Mouse (Mus musculus) brain, adult 2 months (tissue): Measurements from ENCODE around the gene Ampd2.
A peak's percentile ranks its signal among the peaks of the same experiment; 100 is the strongest.

Source experiments
- DNase-seq: peaks from one replicate; pipeline ENCODE4 v3.0.0; 2011; ENCODE audit warnings: low read depth, low spot score

Ampd2 gene

GRCm38 (mm10) chr3:108069231-108069870 is 17.1 kb downstream of the Ampd2 start:
- DNase-seq, result no peak

GRCm38 (mm10) chr3:108068826-108069225 is 17.6 kb downstream of the Ampd2 start:
- DNase-seq, result no peak

GRCm38 (mm10) chr3:108067370-108067934 is 19.0 kb downstream of the Ampd2 start:
- DNase-seq, result no peak

- no peak for DNase-seq
Observed at GRCm38 (mm10) chr3:108065551-108065950, 20.9 kb downstream of the Ampd2 start.

GRCm38 (mm10) chr3:108064672-108065071 is 21.8 kb downstream of the Ampd2 start:
- no peak for DNase-seq

- no peak for DNase-seq
Observed at GRCm38 (mm10) chr3:108062648-108063047, 23.8 kb downstream of the Ampd2 start.

GRCm38 (mm10) chr3:108061420-108061819 is 25.0 kb downstream of the Ampd2 start:
- DNase-seq, result peak; percentile 91

- no peak for DNase-seq
Observed at GRCm38 (mm10) chr3:108050493-108050892, 36.0 kb downstream of the Ampd2 start.

GRCm38 (mm10) chr3:108048306-108048705 is 38.1 kb downstream of the Ampd2 start:
- no peak for DNase-seq

GRCm38 (mm10) chr3:108046944-108047655 is 39.4 kb downstream of the Ampd2 start:
- no peak for DNase-seq

- peak; percentile 95 for DNase-seq
Observed at GRCm38 (mm10) chr3:108044394-108045140, 41.9 kb downstream of the Ampd2 start, which contains the start of gene Gstm4. Gene Gstm4 (minus strand): TSS chr3:108044894.

- DNase-seq, result no peak
Observed at GRCm38 (mm10) chr3:108033156-108033555, 53.3 kb downstream of the Ampd2 start.

GRCm38 (mm10) chr3:108032113-108032512 is 54.3 kb downstream of the Ampd2 start:
- DNase-seq, result no peak

- no peak for DNase-seq
Observed at GRCm38 (mm10) chr3:108028641-108029365, 57.6 kb downstream of the Ampd2 start.

GRCm38 (mm10) chr3:108026597-108026996 is 59.9 kb downstream of the Ampd2 start:
- no peak for DNase-seq

GRCm38 (mm10) chr3:108026049-108026448 is 60.4 kb downstream of the Ampd2 start:
- DNase-seq, result peak; percentile 72

GRCm38 (mm10) chr3:108025318-108025717 is 61.1 kb downstream of the Ampd2 start:
- DNase-seq, result no peak
